Mouse (Mus musculus) forelimb bud, embryonic 11.5 days (tissue): ENCODE results near the gene Lpar6.

Experiments used
- DNase-seq: peaks from one replicate; pipeline ENCODE4 v3.0.0-alpha.2; 2012; ENCODE audit warnings: low read depth, low spot score

The Lpar6 gene

DNA sequence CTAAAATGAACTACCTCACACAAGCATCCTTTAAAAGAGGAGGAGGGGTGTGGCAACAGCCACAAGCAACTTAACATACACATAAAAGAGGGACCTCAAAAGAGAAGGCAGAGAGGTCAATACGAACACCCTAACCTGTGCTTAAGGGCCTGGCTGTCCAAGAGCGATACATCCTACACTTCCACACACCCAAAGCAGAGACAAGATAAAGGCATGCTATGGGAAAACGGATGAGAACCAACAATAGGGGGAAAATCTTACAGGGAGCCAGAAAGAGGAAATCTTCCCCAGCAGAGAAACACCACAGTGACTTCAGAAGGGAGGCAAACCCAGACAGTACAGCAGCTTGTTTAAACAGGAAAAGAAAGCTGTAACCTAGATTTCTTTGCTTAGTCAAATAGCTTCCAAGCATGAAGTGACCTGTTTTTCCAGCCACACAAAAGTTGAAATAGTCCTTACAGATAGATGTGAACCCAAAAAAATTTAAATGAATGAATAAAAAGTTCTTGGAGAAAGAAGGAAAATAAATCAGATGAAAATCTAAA is 17.8 kb downstream of the Lpar6 start:
- no peak for DNase-seq

DNA sequence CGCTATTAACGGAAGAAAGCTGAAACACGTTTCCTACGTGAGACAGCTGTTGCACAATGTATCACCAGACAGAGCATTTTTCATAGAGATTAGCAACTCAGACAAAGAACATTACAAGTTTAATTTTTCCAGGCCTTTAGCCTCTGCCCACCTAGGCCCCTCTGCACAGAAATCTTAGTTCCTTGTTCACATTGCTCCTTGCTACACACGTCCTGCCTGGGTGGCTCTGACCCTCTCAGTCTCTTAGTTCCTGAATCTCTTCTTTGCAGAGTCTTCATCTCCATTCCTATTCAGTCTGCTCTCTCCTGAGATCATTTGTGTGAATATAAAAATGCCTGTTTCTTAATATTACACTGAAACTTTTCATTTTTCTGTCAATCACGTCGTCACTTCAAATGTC is 19.7 kb downstream of the Lpar6 start:
- DNase-seq: no peak

DNA sequence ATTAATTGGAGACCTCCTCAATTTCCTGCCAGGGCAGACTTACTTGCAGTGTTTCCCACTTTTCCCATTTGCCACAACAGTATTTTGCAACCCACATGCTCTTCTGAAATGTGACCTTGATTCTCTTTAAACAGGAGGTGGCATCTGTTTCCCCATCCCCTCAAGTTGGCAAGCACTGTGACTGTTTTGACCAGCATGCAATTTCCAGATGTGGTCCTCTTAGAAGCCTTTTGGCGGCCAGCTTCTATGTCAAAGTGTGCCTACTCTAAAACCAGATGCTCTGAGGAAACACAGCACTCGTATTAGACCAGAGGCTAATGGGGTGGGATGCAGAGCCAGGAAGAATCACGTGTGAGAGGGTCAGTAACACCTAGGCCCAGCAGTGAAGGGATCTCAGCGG is 20.5 kb downstream of the Lpar6 start:
- DNase-seq: peak; percentile 67

DNA sequence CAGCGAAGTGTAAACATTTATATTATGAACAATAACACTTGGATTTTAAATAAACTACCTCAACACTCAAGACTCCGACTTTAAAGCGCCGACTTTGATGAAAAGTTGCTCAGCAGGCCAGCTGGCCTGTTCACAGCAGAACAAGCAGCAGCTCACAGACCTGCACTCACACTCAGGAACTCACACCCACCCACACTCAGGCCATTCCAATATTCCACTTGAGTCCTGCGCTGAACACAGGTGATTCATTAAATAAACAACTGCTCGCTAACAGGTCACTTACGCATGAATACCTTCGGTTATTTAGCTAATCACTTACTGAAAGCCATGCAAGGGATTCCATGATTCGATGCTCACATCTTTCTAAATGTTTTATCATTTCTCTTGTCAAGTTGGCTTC is 24.5 kb downstream of the Lpar6 start:
- no peak for DNase-seq

DNA sequence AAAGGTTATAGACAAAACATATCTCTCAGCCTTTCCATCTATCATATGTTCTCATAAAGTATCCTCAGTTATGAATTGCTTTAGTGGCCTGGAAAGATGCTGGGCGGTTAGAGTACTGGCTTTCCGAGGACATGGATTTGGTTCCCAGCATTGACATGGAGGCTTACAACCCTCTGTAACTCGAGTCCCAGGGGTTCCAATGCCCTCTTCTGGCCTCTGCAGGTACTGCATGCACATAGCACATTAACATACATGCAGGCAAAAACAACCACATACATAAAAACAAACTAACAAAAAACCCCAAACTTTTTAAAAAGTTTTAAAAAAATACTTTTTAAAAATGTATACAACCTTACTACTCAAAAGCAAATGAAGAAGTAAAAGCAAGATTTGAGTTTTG is 28.5 kb downstream of the Lpar6 start:
- no peak for DNase-seq

DNA sequence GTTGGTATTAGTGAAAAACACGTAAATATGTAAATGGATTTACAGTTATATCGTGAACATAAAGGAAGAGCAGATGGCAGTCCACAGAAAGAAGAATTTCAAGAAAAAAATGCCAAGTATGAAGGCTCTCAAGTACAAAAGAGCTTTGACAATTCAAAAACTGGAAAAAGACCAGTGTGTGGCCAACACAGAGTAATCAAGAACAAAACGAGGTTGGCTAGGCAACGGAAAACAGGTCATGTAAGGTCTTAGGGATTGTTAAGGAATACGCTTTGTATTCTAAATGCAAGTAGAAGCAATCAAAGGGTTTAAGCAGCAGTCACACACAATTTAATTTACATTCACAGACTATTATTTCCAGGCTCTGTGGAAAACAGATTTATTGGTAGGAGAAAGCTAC is 34.1 kb downstream of the Lpar6 start:
- no peak for DNase-seq

DNA sequence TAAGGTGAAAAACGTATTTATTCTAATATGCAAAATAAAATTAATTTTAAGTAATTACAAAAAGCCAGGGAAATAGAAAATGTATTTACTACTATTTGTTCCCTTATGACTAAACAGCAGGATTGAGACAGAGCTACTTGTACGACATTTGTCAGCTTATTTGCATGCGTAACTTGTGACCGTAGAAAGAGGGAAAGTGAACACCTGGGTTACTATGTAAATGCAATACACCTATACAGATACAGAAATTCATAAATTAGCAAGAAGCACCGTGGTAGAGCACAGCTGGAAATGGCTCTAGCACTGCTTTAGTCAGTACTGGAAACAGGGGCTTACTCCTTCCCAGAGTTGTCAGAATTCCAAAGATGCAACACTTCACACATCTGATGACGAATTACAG is 41.4 kb downstream of the Lpar6 start:
- no peak for DNase-seq

DNA sequence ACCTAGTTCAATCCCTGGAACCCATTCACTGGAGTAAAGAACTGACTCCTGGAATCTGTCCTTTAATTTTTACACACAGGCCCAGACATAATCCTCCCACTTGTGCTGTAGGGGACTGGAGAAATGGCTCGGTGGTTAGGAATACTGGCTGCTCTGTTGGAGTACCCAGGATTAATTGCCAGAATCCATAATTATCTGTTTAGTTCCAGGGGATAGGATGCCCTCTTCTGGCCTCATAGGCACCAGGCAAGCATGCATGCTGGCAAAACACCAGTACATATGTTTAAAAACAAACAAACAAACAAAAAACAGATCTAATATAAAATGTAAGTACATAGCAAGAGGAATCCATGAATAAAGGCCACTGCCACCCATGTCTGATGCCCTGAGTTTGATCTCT is 43.3 kb downstream of the Lpar6 start:
- DNase-seq: no peak

DNA sequence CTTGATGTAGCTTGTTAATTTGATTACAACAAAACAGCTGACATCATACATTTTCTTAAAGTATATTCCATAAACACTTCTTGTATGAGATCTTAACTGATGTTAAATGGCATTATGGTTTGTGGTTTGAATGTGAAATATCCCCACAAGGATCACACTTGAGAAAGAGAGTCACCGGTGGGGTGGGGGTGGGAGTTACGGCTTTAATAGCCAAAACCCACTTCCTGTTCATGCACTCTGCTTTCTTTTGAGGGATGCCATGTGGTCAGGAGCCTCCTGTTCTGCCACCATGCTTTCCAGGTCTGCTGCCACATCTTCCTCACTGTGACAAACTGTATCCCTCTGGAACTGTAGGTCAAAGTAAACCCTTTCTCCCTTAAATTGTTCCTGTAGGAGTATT is 52.2 kb downstream of the Lpar6 start:
- DNase-seq: no peak

DNA sequence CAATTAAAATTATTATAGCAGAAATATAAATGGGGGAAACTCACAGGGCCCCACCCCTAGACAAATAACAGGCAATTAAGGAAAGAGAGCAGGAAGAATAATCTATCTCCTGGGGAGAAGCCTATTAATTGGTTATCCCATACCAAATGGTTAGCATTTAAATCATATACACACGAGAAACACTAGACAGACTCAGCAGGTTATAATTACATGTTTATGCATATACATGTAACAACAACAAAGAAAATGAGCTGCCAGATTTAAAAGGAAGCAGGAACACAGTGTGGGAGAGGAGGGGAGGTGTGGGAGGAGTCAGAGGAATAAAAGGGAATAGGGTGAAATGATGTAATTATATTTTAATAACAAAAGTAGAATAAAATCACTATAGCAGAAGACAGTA is 54.7 kb downstream of the Lpar6 start:
- DNase-seq: no peak
